Mouse (Mus musculus) CH12.LX (cell line): Measurements from ENCODE around the gene Uts2b. TPM values are rescaled to one million over a fixed set of nuclear protein-coding genes. Genes with fewer than 3 reads are reported as not detected.
A peak's percentile ranks its signal among the peaks of the same experiment; 100 is the strongest.

Experiments
- DNase-seq: peaks from one replicate; pipeline ENCODE4 v3.0.0-alpha.2; 2013; ENCODE audit errors: extremely low read depth
- H3K27ac ChIP-seq: 2 replicates; pipeline ENCODE4 v1.5.1; 2012; ENCODE audit warnings: low read depth, mild to moderate bottlenecking, control low read depth, moderate library complexity; ENCODE audit not compliant: insufficient read depth
- H3K27me3 ChIP-seq: replicated peaks from 2 replicates; pipeline ENCODE3; 2012; ENCODE audit warnings: inconsistent platforms
- H3K36me3 ChIP-seq, 2 experiments: replicated peaks in 1 of 2; 2 replicates each; pipeline versions ENCODE3 to v1.6.1; 2012; ENCODE audit warnings: inconsistent platforms in 1 of 2, low read length in 1 of 2, mild to moderate bottlenecking in 1 of 2, mixed read lengths in 1 of 2, moderate library complexity in 1 of 2; ENCODE audit not compliant: control insufficient read depth in 1 of 2, insufficient read depth in 1 of 2
- H3K4me1 ChIP-seq, 2 experiments: 2 replicates each; pipeline ENCODE4 v1.6.1; 2012; ENCODE audit warnings: inconsistent platforms in 1 of 2, moderate library complexity in 1 of 2; ENCODE audit not compliant: insufficient read depth in 2 of 2, control insufficient read depth in 1 of 2
- H3K4me2 ChIP-seq: 2 replicates; pipeline ENCODE4 v1.6.1; 2012; ENCODE audit warnings: low read depth, mild to moderate bottlenecking, control low read depth; ENCODE audit not compliant: poor library complexity, insufficient read depth, severe bottlenecking
- H3K4me3 ChIP-seq, 3 experiments: fragments of 150-350 bp in 1 of 3; sonication (generic) in 1 of 3; replicated peaks in 1 of 3; 2 replicates each; pipeline versions ENCODE3 to v1.5.1; 2011 to 2012; ENCODE audit warnings: low read depth in 2 of 3, low read length in 2 of 3, mild to moderate bottlenecking in 2 of 3, moderate library complexity in 2 of 3, control low read depth in 1 of 3, improper control_type of control experiment in 1 of 3, inconsistent platforms in 1 of 3, mixed read lengths in 1 of 3; ENCODE audit not compliant: poor library complexity in 1 of 3
- H3K79me2 ChIP-seq: replicated peaks from 2 replicates; pipeline ENCODE4 v1.6.1; 2012; ENCODE audit warnings: mild to moderate bottlenecking, moderate library complexity; ENCODE audit not compliant: control insufficient read depth, poor library complexity, insufficient read depth, severe bottlenecking; ENCODE audit errors: extremely low read depth
- H3K9ac ChIP-seq: 2 replicates; pipeline ENCODE4 v1.6.1; 2012; ENCODE audit warnings: low read depth, mild to moderate bottlenecking, control low read depth, moderate library complexity; ENCODE audit not compliant: insufficient read depth
- H3K9me3 ChIP-seq: replicated peaks from 2 replicates; pipeline ENCODE3; 2012; ENCODE audit warnings: low read length, inconsistent platforms, mixed read lengths
- BHLHE40 ChIP-seq: IDR thresholded peaks from 2 replicates; pipeline ENCODE4 v1.6.1; 2011; ENCODE audit warnings: mild to moderate bottlenecking, low read depth, low read length, improper control_type of control experiment
- CHD1 ChIP-seq: IDR thresholded peaks from 2 replicates; pipeline ENCODE4 v1.6.1; 2012; ENCODE audit warnings: low read depth, low read length, improper control_type of control experiment, inconsistent platforms
- CHD2 ChIP-seq: IDR thresholded peaks from 2 replicates; pipeline ENCODE4 v1.6.1; 2011; ENCODE audit warnings: low read length, improper control_type of control experiment
- CTCF ChIP-seq, 2 experiments: IDR thresholded peaks in 1 of 2; conservative IDR thresholded peaks in 1 of 2; 2 replicates each; pipeline ENCODE4 v1.5.1; 2011 to 2012; ENCODE audit warnings: low read depth in 2 of 2, low read length in 2 of 2, improper control_type of control experiment in 1 of 2, inconsistent platforms in 1 of 2, mild to moderate bottlenecking in 1 of 2, moderate library complexity in 1 of 2
- E2F4 ChIP-seq: IDR thresholded peaks from 2 replicates; pipeline ENCODE4 v1.6.1; 2011; ENCODE audit warnings: low read depth, low read length, improper control_type of control experiment; ENCODE audit not compliant: insufficient replicate concordance
- ELF1 ChIP-seq: IDR thresholded peaks from 2 replicates; pipeline ENCODE4 v1.6.1; 2014; ENCODE audit warnings: low read depth, mild to moderate bottlenecking, inconsistent platforms, low read length, improper control_type of control experiment
- EP300 ChIP-seq: IDR thresholded peaks from 2 replicates; pipeline ENCODE4 v1.6.1; 2011; ENCODE audit warnings: low read length, improper control_type of control experiment
- ETS1 ChIP-seq: conservative IDR thresholded peaks from 2 replicates; pipeline ENCODE4 v1.6.1; 2012; ENCODE audit warnings: low read depth, mild to moderate bottlenecking, inconsistent platforms, low read length, improper control_type of control experiment, moderate library complexity
- GABPA ChIP-seq: IDR thresholded peaks from 2 replicates; pipeline ENCODE4 v1.6.1; 2012; ENCODE audit warnings: low read depth, low read length, improper control_type of control experiment, inconsistent platforms; ENCODE audit not compliant: insufficient replicate concordance
- HCFC1 ChIP-seq: IDR thresholded peaks from 2 replicates; pipeline ENCODE4 v1.6.1; 2012; ENCODE audit warnings: low read depth, mild to moderate bottlenecking, inconsistent platforms, low read length, improper control_type of control experiment
- IRF4 ChIP-seq: IDR thresholded peaks from 2 replicates; pipeline ENCODE4 v1.6.1; 2014; ENCODE audit warnings: low read depth, mild to moderate bottlenecking, inconsistent platforms, low read length, improper control_type of control experiment
- JUN ChIP-seq: IDR thresholded peaks from 2 replicates; pipeline ENCODE4 v1.6.1; 2011; ENCODE audit warnings: low read depth, mild to moderate bottlenecking, low read length, improper control_type of control experiment, moderate library complexity; ENCODE audit not compliant: insufficient read depth
- JUND ChIP-seq: conservative IDR thresholded peaks from 2 replicates; pipeline ENCODE4 v1.6.1; 2011; ENCODE audit warnings: low read depth, low read length, improper control_type of control experiment
- KAT2A ChIP-seq: IDR thresholded peaks from 2 replicates; pipeline ENCODE4 v1.6.1; 2012; ENCODE audit warnings: low read length, improper control_type of control experiment, inconsistent platforms; ENCODE audit not compliant: insufficient replicate concordance
- MAFK ChIP-seq: IDR thresholded peaks from 2 replicates; pipeline ENCODE4 v1.6.1; 2011; ENCODE audit warnings: low read length, improper control_type of control experiment; ENCODE audit not compliant: insufficient replicate concordance
- MAX ChIP-seq: IDR thresholded peaks from 2 replicates; pipeline ENCODE4 v1.6.1; 2011; ENCODE audit warnings: low read length, improper control_type of control experiment
- MAZ ChIP-seq: IDR thresholded peaks from 2 replicates; pipeline ENCODE4 v1.6.1; 2012; ENCODE audit warnings: low read depth, mild to moderate bottlenecking, inconsistent platforms, low read length, improper control_type of control experiment, moderate library complexity
- MEF2A ChIP-seq: IDR thresholded peaks from 2 replicates; pipeline ENCODE4 v1.6.1; 2014; ENCODE audit warnings: low read depth, mild to moderate bottlenecking, inconsistent platforms, low read length, improper control_type of control experiment, borderline replicate concordance
- MXI1 ChIP-seq: IDR thresholded peaks from 2 replicates; pipeline ENCODE4 v1.6.1; 2011; ENCODE audit warnings: mild to moderate bottlenecking, low read depth, low read length, improper control_type of control experiment
- MYC ChIP-seq: IDR thresholded peaks from 2 replicates; pipeline ENCODE4 v1.6.1; 2011; ENCODE audit warnings: low read depth, mild to moderate bottlenecking, improper control_type of control experiment, low read length
- NELFE ChIP-seq: IDR thresholded peaks from 2 replicates; pipeline ENCODE4 v1.6.1; 2011; ENCODE audit warnings: low read depth, low read length, improper control_type of control experiment
- NRF1 ChIP-seq: IDR thresholded peaks from 2 replicates; pipeline ENCODE4 v1.6.1; 2014; ENCODE audit warnings: low read depth, mild to moderate bottlenecking, inconsistent platforms, low read length, improper control_type of control experiment, moderate library complexity
- PAX5 ChIP-seq: IDR thresholded peaks from 2 replicates; pipeline ENCODE4 v1.6.1; 2012; ENCODE audit warnings: low read length, inconsistent platforms, mixed read lengths
- POLR2A ChIP-seq: IDR thresholded peaks from 2 replicates; pipeline ENCODE4 v1.6.1; 2011; ENCODE audit warnings: low read depth, mild to moderate bottlenecking, improper control_type of control experiment, low read length
- POLR2AphosphoS2 ChIP-seq: IDR thresholded peaks from 2 replicates; pipeline ENCODE4 v1.6.1; 2011; ENCODE audit warnings: low read depth, low read length, improper control_type of control experiment
- RAD21 ChIP-seq: IDR thresholded peaks from 2 replicates; pipeline ENCODE4 v1.6.1; 2011; ENCODE audit warnings: low read depth, mild to moderate bottlenecking, low read length, improper control_type of control experiment, moderate library complexity
- RCOR1 ChIP-seq: conservative IDR thresholded peaks from 2 replicates; pipeline ENCODE4 v1.6.1; 2012; ENCODE audit warnings: low read depth, mild to moderate bottlenecking, inconsistent platforms, low read length, improper control_type of control experiment
- SIN3A ChIP-seq: IDR thresholded peaks from 2 replicates; pipeline ENCODE4 v1.6.1; 2012; ENCODE audit warnings: low read length, improper control_type of control experiment, inconsistent platforms
- SMC3 ChIP-seq: IDR thresholded peaks from 2 replicates; pipeline ENCODE4 v1.6.1; 2011; ENCODE audit warnings: low read depth, low read length, improper control_type of control experiment
- TBP ChIP-seq: conservative IDR thresholded peaks from 2 replicates; pipeline ENCODE4 v1.6.1; 2011; ENCODE audit warnings: low read depth, low read length, improper control_type of control experiment
- TCF12 ChIP-seq: IDR thresholded peaks from 2 replicates; pipeline ENCODE4 v1.6.1; 2014; ENCODE audit warnings: low read depth, mild to moderate bottlenecking, inconsistent platforms, low read length, improper control_type of control experiment
- UBTF ChIP-seq: IDR thresholded peaks from 2 replicates; pipeline ENCODE4 v1.6.1; 2012; ENCODE audit warnings: low read depth, mild to moderate bottlenecking, inconsistent platforms, low read length, improper control_type of control experiment, moderate library complexity
- USF1 ChIP-seq: IDR thresholded peaks from 2 replicates; pipeline ENCODE4 v1.6.1; 2014; ENCODE audit warnings: low read depth, mild to moderate bottlenecking, inconsistent platforms, low read length, improper control_type of control experiment
- USF2 ChIP-seq: conservative IDR thresholded peaks from 2 replicates; pipeline ENCODE4 v1.6.1; 2011; ENCODE audit warnings: low read depth, low read length, improper control_type of control experiment
- ZC3H11A ChIP-seq: IDR thresholded peaks from 2 replicates; pipeline ENCODE4 v1.6.1; 2012; ENCODE audit warnings: low read depth, mild to moderate bottlenecking, inconsistent platforms, low read length, improper control_type of control experiment
- ZKSCAN1 ChIP-seq: IDR thresholded peaks from 2 replicates; pipeline ENCODE4 v1.6.1; 2012; ENCODE audit warnings: low read depth, inconsistent platforms, low read length, improper control_type of control experiment, borderline replicate concordance
- ZMIZ1 ChIP-seq: IDR thresholded peaks from 2 replicates; pipeline ENCODE4 v1.6.1; 2012; ENCODE audit warnings: low read depth, mild to moderate bottlenecking, inconsistent platforms, low read length, improper control_type of control experiment
- ZNF384 ChIP-seq: IDR thresholded peaks from 2 replicates; pipeline ENCODE4 v1.6.1; 2012; ENCODE audit warnings: low read depth, low read length, improper control_type of control experiment, inconsistent platforms
- dilution Hi-C: fragments of 300-500 bp; cut with MboI; formaldehyde crosslinking; loops from 2 replicates; pipeline ENCODE4 v1.14.3; 2020; ENCODE audit warnings: low sequenced_read_pairs; ENCODE audit not compliant: extremely low pct_unique_long_range_greater_than_20kb, extremely low pct_ligation_motif_present
- in situ Hi-C: fragments of 300-500 bp; cut with MboI; formaldehyde crosslinking; loops from 3 replicates; pipeline ENCODE4 v1.14.3; 2019; ENCODE audit warnings: low sequenced_read_pairs, low pct_ligation_motif_present, low pct_unique_long_range_greater_than_20kb, mixed read lengths
- polyA plus RNA-seq: library from polyadenylated mRNA; unstranded; fragments of >175 nt; gene quantifications from 2 replicates; pipeline ENCODE4 v1.2.1, GENCODE M21; 2012; ENCODE audit warnings: low read depth; ENCODE audit not compliant: insufficient read length
- total RNA-seq, 2 experiments: library from RNA; depleted of rRNA; stranded (reverse); fragments of 300-350 nt in 1 of 2; fragments of >200 nt in 1 of 2; gene quantifications; 2 replicates each; pipeline ENCODE4 v1.2.3; 2012 to 2014

Uts2b gene
- total and polyA plus RNA-seq, 3 experiments, result 0.38 to 0.51 TPM; not detected in 1

DNA sequence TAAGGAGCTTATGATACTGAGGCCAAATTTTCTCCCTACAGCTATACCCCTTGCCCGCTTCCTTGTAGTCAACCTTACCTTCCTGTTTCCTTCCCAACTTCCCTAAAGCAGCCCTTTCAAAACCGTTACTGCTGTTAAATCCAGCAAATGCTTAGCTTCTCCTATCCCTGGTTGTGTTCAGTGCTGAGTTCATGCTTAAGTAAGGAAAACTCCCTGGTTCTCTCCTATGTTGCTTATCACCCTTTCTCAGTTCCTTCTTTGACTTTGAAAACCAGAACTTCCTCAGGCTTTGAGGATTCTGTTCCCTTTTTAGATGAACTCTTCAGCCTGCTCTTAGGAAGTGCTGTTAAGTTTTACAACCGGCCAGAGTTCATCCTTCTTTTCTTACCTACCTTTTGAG is 4.1 kb upstream of the Uts2b start:
- Histone ChIP-seq H3K4me2 (peak overlapping the region; percentile 78), H3K9ac (no peak overlapping the region; the same call in 1 of the 2 replicates), H3K4me3 (no peak overlapping the region), H3K4me1 (peaks cover 9 to 31% of the 10 kb centered on the region in 2 experiments; a peak in 3 of 4 replicates), H3K27ac (peak overlapping the region; percentile 68; the same call in 1 of the 2 replicates), H3K9me3 (peaks cover 6% of the 10 kb centered on the region), H3K79me2 (no peaks in the 10 kb centered on the region), H3K36me3 (no peaks in the 10 kb centered on the region), H3K27me3 (no peaks in the 10 kb centered on the region)
- no peak for DNase-seq
- TF ChIP-seq E2F4 (no peak), USF2 (no peak), CHD2 (peak; percentile 71), MAZ (no peak), HCFC1 (no peak), SMC3 (0 out of 2 replicates have a peak, but pooled peaks have one; percentile 7), NELFE (no peak), BHLHE40 (peak; percentile 52), ZNF384 (no peak), POLR2AphosphoS2 (no peak), IRF4 (peak; percentile 96), RAD21 (no peak; the same call in 1 of the 2 replicates), ETS1 (peak; percentile 65), ZKSCAN1 (no peak), CHD1 (no peak), JUND (no peak), RCOR1 (peak; percentile 89; the same call in 1 of the 2 replicates), MEF2A (peak; percentile 84), NRF1 (no peak), USF1 (no peak), MAX (no peak), MAFK (peak; percentile 69), CTCF (conservative IDR thresholded peaks at IDR 0.05 in 1 of 2, IDR thresholded peaks at IDR 0.05 in 1 of 2; ENCODE audit: low read depth in 2 of 2, low read length in 2 of 2) (no peak), POLR2A (no peak), ZMIZ1 (no peak), MYC (peak; percentile 69; the same call in 1 of the 2 replicates), ELF1 (no peak), ZC3H11A (no peak), MXI1 (no peak), JUN (0 out of 2 replicates have a peak, but pooled peaks have one; percentile 14), EP300 (peak; percentile 98), SIN3A (no peak; the same call in 1 of the 2 replicates), KAT2A (no peak), PAX5 (no peak), GABPA (no peak), UBTF (no peak), TCF12 (0 out of 2 replicates have a peak, but pooled peaks have one; percentile 25), TBP (0 out of 2 replicates have a peak, but pooled peaks have one; percentile 16)
- dilution Hi-C loops (no loop called here), in situ Hi-C loops (no loop called here)
